Mouse (Mus musculus): ENCODE measurements at regions not wholly inside any gene's neighbourhood (a gene's known extent, or its start where the extent isn't known, plus 50 kb on each side); places are given as distances from the start of the nearest gene placed in this dataset.

DNA sequence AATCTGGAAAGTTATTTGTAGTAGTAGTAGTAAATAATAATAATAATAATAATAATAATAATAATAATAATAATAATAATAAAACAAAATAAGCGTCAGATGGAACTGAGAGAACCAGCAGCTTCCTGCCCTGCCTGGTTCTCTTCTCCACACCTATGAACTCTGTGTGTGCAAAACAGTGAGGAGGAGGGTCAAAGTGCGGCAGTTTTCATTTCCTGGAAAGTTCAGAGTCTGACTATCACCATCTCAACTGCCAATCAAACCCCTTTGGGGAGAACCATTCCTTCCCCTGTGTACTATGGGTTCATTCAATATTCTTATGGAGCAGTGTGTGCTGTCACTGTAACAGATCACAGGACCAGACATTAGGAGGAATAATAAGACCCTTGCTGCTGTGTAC lies 262.1 kb upstream of the Atp2b1 start:
- 84% methylated on average over 2 of the region's 2 CpGs for WGBS
- no peak overlapping the region for H3K9ac ChIP-seq (replicated peaks; ENCODE audit: low read depth, low read length)
- H3K36me3 ChIP-seq (ENCODE audit: control insufficient read depth, insufficient read depth, low read length) = no peaks in the 10 kb centered on the region
- ATAC-seq (ENCODE audit: insufficient number of reproducible peaks, insufficient read depth, low FRiP score, low read depth) = no peak
- H3K4me2 ChIP-seq (replicated peaks; ENCODE audit: low read depth, low read length) = no peak overlapping the region
- no peak overlapping the region for H3K27ac ChIP-seq (ENCODE audit: low read length)
- H3K4me1 ChIP-seq (ENCODE audit: control insufficient read depth, insufficient read depth, low read length) = no peaks in the 10 kb centered on the region
- no peaks in the 10 kb centered on the region for H3K9me3 ChIP-seq (ENCODE audit: control insufficient read depth, low read depth, low read length)
- no peak overlapping the region for H3K4me3 ChIP-seq (ENCODE audit: low read depth, low read length)
- no peaks in the 10 kb centered on the region for H3K27me3 ChIP-seq (ENCODE audit: control insufficient read depth, insufficient read depth, low read length)

DNA sequence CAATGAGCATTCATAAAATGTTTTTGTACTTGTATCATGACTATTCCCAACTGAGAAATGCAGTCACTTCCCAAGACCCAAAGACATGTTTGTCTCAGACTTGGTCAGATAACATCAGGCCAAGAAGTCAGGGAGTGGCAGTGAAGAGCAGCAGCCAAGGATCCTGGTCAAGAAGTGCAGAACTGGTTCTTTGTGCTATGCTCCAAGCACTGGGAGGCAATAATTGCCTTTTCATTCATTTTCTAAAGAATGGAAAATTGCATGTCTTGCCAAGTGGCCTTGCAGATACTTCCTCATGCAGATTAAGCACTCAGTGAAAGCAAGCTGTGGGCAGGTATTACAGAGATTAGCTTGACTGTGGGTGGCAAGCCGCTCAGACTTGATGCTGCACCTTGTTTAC lies 253.5 kb upstream of the Atp2b1 start:
- no peak for ATAC-seq (ENCODE audit: insufficient number of reproducible peaks, insufficient read depth, low FRiP score, low read depth)
- WGBS = 33% methylated on average over 1 of the region's 1 CpGs

DNA sequence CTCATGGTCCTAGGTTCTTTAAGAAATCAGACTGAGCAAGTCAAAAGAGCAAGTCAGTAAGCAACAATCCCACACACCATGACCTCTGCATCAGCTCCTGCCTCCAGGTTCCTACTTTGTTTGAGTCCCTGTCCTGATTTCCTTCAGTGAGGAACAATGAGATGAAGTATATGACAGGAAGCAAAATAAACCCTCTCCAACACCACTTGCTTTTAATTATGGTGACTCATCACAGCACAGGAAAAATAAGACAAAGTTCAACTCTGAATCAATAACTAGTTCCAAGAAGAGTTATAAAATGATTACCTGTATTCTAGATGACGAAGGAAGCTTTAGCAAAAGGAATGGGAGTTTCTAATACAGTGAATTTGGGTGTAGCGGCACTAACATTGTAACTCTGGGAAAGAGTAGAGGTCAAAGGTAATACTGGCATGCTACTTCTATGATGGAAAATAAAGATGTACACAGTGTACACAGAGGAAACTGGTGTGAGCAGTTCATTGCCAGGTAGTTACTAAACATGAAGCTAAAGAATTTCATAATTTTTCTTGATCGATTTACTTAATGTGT lies 248.2 kb upstream of the Atp2b1 start:
- H3K9ac ChIP-seq (replicated peaks; ENCODE audit: low read depth, low read length) = no peak overlapping the region
- no peaks in the 10 kb centered on the region for H3K27me3 ChIP-seq (ENCODE audit: control insufficient read depth, insufficient read depth, low read length)
- WGBS = 93% methylated on average over 3 of the region's 3 CpGs
- no peak overlapping the region for H3K4me3 ChIP-seq (ENCODE audit: low read depth, low read length)
- H3K36me3 ChIP-seq (ENCODE audit: control insufficient read depth, insufficient read depth, low read length) = no peaks in the 10 kb centered on the region
- H3K4me2 ChIP-seq (replicated peaks; ENCODE audit: low read depth, low read length) = no peak overlapping the region
- H3K27ac ChIP-seq (ENCODE audit: low read length) = no peak overlapping the region
- no peak for ATAC-seq (ENCODE audit: insufficient number of reproducible peaks, insufficient read depth, low FRiP score, low read depth)
- no peaks in the 10 kb centered on the region for H3K4me1 ChIP-seq (ENCODE audit: control insufficient read depth, insufficient read depth, low read length)
- H3K9me3 ChIP-seq (ENCODE audit: control insufficient read depth, low read depth, low read length) = no peaks in the 10 kb centered on the region

More for the DNA sequence above, 253.5 kb upstream of the Atp2b1 start:
- Histone ChIP-seq H3K4me1 (ENCODE audit: control insufficient read depth, insufficient read depth, low read length) (no peaks in the 10 kb centered on the region), H3K4me3 (ENCODE audit: low read depth, low read length) (no peak overlapping the region), H3K9me3 (ENCODE audit: control insufficient read depth, low read depth, low read length) (no peaks in the 10 kb centered on the region), H3K4me2 (replicated peaks; ENCODE audit: low read depth, low read length) (no peak overlapping the region), H3K9ac (replicated peaks; ENCODE audit: low read depth, low read length) (no peak overlapping the region), H3K27me3 (ENCODE audit: control insufficient read depth, insufficient read depth, low read length) (no peaks in the 10 kb centered on the region), H3K27ac (ENCODE audit: low read length) (no peak overlapping the region), H3K36me3 (ENCODE audit: control insufficient read depth, insufficient read depth, low read length) (no peaks in the 10 kb centered on the region)

DNA sequence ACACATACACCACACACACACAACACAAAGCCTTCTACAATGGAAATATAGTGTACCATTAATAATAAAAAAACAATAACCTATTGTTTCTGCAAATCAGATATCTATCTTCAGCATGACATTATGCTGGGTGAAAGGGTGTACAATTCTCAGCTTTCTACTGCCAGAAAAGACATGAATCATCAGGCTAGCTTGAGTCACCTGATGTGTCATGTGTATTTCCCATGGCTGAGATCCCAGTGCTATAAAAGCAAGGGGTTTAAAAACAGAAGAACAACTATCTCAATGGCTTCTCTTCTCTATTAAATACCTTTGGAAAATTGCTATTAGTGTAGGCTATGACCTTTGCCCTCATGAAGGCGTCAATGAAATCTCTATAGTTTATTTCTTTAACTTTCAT lies 246.5 kb upstream of the Atp2b1 start:
- ATAC-seq (ENCODE audit: insufficient number of reproducible peaks, insufficient read depth, low FRiP score, low read depth) = no peak
- 54% methylated on average over 1 of the region's 1 CpGs for WGBS
- Histone ChIP-seq H3K27me3 (ENCODE audit: control insufficient read depth, insufficient read depth, low read length) (no peaks in the 10 kb centered on the region), H3K36me3 (ENCODE audit: control insufficient read depth, insufficient read depth, low read length) (no peaks in the 10 kb centered on the region), H3K4me2 (replicated peaks; ENCODE audit: low read depth, low read length) (no peak overlapping the region), H3K9me3 (ENCODE audit: control insufficient read depth, low read depth, low read length) (no peaks in the 10 kb centered on the region), H3K4me1 (ENCODE audit: control insufficient read depth, insufficient read depth, low read length) (no peaks in the 10 kb centered on the region), H3K9ac (replicated peaks; ENCODE audit: low read depth, low read length) (no peak overlapping the region), H3K4me3 (ENCODE audit: low read depth, low read length) (no peak overlapping the region), H3K27ac (ENCODE audit: low read length) (no peak overlapping the region)

DNA sequence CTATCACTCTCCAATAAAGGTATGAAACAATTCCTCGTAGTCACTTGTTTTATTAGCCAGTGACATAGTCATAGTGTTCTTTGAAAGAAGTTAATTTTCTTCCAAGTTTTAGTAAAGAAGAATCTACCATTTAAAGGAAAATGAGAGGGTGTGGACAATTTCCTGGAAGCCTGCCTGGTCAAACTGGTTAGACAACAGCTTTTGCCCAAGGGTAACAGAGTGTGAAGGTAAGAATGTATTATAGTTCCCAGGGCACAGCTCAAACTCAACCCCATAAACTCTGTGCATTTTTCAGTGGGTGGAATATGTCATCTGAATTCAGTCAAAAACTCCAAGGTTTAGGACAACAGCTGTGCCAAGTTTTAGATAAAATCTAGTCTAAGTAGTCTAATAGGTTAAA lies 240.1 kb upstream of the Atp2b1 start:
- no peak overlapping the region for H3K4me3 ChIP-seq (ENCODE audit: low read depth, low read length)
- ATAC-seq (ENCODE audit: insufficient number of reproducible peaks, insufficient read depth, low FRiP score, low read depth) = no peak

DNA sequence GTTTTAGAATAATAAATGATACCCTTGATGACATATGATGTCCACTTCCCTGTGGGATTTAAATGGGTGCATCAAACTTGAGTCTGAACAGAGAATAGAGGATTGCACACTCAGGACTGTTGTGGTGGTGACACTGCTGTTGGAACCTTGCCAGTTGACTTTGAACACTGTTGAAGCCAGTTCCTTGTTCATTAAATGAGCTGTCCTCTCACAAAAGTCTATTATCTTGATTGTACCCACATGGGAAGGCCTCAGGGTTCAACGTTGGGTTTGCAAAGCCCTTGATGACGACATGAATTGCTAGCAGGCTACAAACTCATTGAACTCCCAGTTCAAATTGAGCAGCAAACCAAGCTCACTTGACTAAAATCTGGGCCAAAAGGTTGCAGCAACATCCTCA lies 237.3 kb upstream of the Atp2b1 start:
- WGBS = 79% methylated on average over 2 of the region's 2 CpGs
- no peaks in the 10 kb centered on the region for H3K4me1 ChIP-seq (ENCODE audit: control insufficient read depth, insufficient read depth, low read length)
- H3K36me3 ChIP-seq (ENCODE audit: control insufficient read depth, insufficient read depth, low read length) = no peaks in the 10 kb centered on the region
- H3K9me3 ChIP-seq (ENCODE audit: control insufficient read depth, low read depth, low read length) = no peaks in the 10 kb centered on the region
- no peak overlapping the region for H3K4me2 ChIP-seq (replicated peaks; ENCODE audit: low read depth, low read length)
- H3K9ac ChIP-seq (replicated peaks; ENCODE audit: low read depth, low read length) = no peak overlapping the region
- no peak overlapping the region for H3K4me3 ChIP-seq (ENCODE audit: low read depth, low read length)
- H3K27ac ChIP-seq (ENCODE audit: low read length) = no peak overlapping the region
- H3K27me3 ChIP-seq (ENCODE audit: control insufficient read depth, insufficient read depth, low read length) = no peaks in the 10 kb centered on the region
- no peak for ATAC-seq (ENCODE audit: insufficient number of reproducible peaks, insufficient read depth, low FRiP score, low read depth)

More for the DNA sequence above, 240.1 kb upstream of the Atp2b1 start:
- no peaks in the 10 kb centered on the region for H3K36me3 ChIP-seq (ENCODE audit: control insufficient read depth, insufficient read depth, low read length)
- no peaks in the 10 kb centered on the region for H3K27me3 ChIP-seq (ENCODE audit: control insufficient read depth, insufficient read depth, low read length)
- 67% methylated on average over 1 of the region's 1 CpGs for WGBS
- H3K4me2 ChIP-seq (replicated peaks; ENCODE audit: low read depth, low read length) = no peak overlapping the region
- H3K9ac ChIP-seq (replicated peaks; ENCODE audit: low read depth, low read length) = no peak overlapping the region
- H3K9me3 ChIP-seq (ENCODE audit: control insufficient read depth, low read depth, low read length) = no peaks in the 10 kb centered on the region
- no peaks in the 10 kb centered on the region for H3K4me1 ChIP-seq (ENCODE audit: control insufficient read depth, insufficient read depth, low read length)
- H3K27ac ChIP-seq (ENCODE audit: low read length) = peak overlapping the region; percentile 13; the same call in 1 of the 2 replicates

DNA sequence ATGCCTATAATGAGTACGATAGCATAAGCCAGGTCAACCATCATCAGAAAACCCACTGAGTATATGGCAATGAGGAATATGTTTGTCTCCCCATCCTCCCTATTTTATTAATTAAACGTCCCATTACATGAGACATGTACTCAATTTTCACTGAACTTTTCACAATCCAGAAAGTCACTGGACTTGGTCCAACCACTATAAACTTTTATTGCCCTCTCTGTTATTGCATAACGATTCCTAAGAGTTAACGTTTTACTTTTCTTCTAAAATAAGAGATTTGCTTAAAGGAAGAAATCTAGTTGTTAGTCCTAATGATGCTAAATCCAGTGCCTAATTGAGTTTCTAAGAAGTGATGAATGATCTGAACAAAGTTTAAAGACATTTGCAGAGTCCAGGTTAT lies 236.0 kb upstream of the Atp2b1 start:
- ATAC-seq (ENCODE audit: insufficient number of reproducible peaks, insufficient read depth, low FRiP score, low read depth) = no peak
- Histone ChIP-seq H3K9me3 (ENCODE audit: control insufficient read depth, low read depth, low read length) (no peaks in the 10 kb centered on the region), H3K4me2 (replicated peaks; ENCODE audit: low read depth, low read length) (no peak overlapping the region), H3K27me3 (ENCODE audit: control insufficient read depth, insufficient read depth, low read length) (no peaks in the 10 kb centered on the region), H3K36me3 (ENCODE audit: control insufficient read depth, insufficient read depth, low read length) (no peaks in the 10 kb centered on the region), H3K4me3 (ENCODE audit: low read depth, low read length) (no peak overlapping the region), H3K27ac (ENCODE audit: low read length) (no peak overlapping the region), H3K4me1 (ENCODE audit: control insufficient read depth, insufficient read depth, low read length) (no peaks in the 10 kb centered on the region), H3K9ac (replicated peaks; ENCODE audit: low read depth, low read length) (no peak overlapping the region)
- 73% methylated on average over 4 of the region's 4 CpGs for WGBS

DNA sequence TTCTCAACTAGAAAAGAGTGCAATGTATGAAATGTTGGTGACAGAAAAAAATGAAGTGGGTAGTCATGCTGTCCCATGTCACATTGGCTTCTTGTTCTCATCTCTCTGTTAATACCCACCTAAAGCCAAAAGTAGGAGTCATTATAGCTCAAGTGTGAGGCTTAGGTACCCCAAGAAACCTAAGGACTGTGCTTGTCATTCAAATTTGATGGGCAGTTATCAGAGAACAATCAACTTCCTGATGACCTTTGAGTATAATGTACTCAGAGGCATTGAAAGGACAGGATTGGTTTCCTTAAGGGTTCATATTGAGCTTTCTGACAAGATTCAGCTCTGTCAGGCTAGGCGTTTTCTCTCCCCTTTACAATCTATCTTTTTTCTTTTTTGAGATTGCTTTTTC lies 231.8 kb upstream of the Atp2b1 start:
- H3K27me3 ChIP-seq (ENCODE audit: control insufficient read depth, insufficient read depth, low read length) = no peaks in the 10 kb centered on the region
- no peak for ATAC-seq (ENCODE audit: insufficient number of reproducible peaks, insufficient read depth, low FRiP score, low read depth)
- WGBS = 93% methylated on average over 1 of the region's 1 CpGs

DNA sequence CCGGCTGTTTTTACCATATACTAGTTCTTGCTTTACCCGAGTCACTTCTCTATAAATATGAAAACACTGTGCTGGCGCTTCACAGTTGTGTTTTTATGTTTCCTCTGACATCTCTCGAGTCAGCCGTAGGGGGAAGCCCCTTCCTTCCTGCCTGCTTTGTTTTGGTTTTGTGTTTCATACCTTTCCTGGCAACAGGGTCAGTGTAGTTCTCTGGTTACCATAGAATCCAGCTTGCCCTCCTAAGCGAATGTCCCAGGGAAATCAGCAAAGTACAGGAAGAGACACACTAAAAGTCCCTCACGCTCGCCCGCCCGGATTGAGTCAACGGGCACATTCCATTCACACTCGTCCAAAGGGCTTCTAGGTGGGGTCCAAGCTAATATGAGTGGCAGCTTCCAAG lies 230.0 kb upstream of the Atp2b1 start:
- ATAC-seq (ENCODE audit: insufficient number of reproducible peaks, insufficient read depth, low FRiP score, low read depth) = no peak

More for the DNA sequence above, 231.8 kb upstream of the Atp2b1 start:
- no peaks in the 10 kb centered on the region for H3K9me3 ChIP-seq (ENCODE audit: control insufficient read depth, low read depth, low read length)
- no peaks in the 10 kb centered on the region for H3K36me3 ChIP-seq (ENCODE audit: control insufficient read depth, insufficient read depth, low read length)
- H3K9ac ChIP-seq (replicated peaks; ENCODE audit: low read depth, low read length) = no peak overlapping the region
- H3K4me3 ChIP-seq (ENCODE audit: low read depth, low read length) = no peak overlapping the region
- H3K27ac ChIP-seq (ENCODE audit: low read length) = no peak overlapping the region
- no peak overlapping the region for H3K4me2 ChIP-seq (replicated peaks; ENCODE audit: low read depth, low read length)
- H3K4me1 ChIP-seq (ENCODE audit: control insufficient read depth, insufficient read depth, low read length) = no peaks in the 10 kb centered on the region

More for the DNA sequence above, 230.0 kb upstream of the Atp2b1 start:
- Histone ChIP-seq H3K27me3 (ENCODE audit: control insufficient read depth, insufficient read depth, low read length) (no peaks in the 10 kb centered on the region), H3K9ac (replicated peaks; ENCODE audit: low read depth, low read length) (no peak overlapping the region), H3K27ac (ENCODE audit: low read length) (no peak overlapping the region), H3K4me3 (ENCODE audit: low read depth, low read length) (0 out of 2 replicates have a peak overlapping the region, but pooled peaks have one; percentile 2), H3K4me2 (replicated peaks; ENCODE audit: low read depth, low read length) (peak overlapping the region; percentile 26), H3K4me1 (ENCODE audit: control insufficient read depth, insufficient read depth, low read length) (no peaks in the 10 kb centered on the region), H3K9me3 (ENCODE audit: control insufficient read depth, low read depth, low read length) (no peaks in the 10 kb centered on the region), H3K36me3 (ENCODE audit: control insufficient read depth, insufficient read depth, low read length) (no peaks in the 10 kb centered on the region)
- 14% methylated on average over 12 of the region's 12 CpGs for WGBS
